Mouse (Mus musculus): ENCODE data around the gene Ppm1d. TPM values are rescaled to one million over a fixed set of nuclear protein-coding genes. Genes with fewer than 3 reads are reported as not detected.
A peak's percentile ranks its signal among the peaks of the same experiment; 100 is the strongest.

Gene Ppm1d
- polyA plus RNA-seq, 1 experiment from 2014 or later = 20.0 TPM

DNA sequence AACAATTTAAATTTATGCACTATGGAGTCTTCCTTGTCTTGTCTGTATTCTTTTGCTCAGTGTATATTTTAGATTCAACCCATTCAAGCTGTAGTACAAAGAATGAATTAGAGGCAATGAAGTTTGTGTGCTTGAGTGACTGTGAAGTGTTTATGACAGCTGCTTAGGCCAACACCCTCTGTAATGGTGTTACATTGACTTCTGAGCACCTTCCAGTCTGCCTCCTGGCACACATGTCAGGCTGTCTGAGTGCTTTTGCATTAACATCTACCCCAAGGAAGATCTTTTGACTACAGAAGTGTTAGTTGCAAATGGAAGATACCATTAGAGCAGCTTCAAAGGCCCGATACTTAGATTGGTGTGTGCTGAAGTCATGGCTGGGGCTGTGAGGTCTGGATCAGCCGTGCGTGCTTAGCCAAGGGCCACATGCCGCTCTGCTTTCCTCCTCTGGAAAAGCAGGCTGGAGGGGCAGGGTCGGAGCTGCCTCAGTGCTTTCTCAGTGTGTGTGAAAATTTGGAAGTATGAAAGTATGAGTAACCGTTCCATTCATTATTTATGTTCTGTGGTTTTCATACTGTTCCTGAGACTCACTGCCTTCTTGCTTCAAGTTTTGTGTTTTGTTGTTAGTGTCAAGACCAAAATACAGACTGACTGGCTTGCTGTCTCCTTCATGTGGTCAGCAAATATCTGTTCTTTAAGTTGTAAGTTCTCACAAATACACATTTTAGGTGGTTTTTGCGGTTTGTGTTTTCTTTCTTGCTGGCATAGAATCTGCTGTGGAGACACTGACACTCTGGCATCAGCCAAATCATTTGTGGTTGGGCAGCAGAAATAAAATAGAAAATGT, 73.2 kb downstream of the Ppm1d start:
- Histone ChIP-seq H3K4me3 (no peak overlapping the region), H3K9me3 (no peaks in the 10 kb centered on the region), H3K27ac (replicated peaks) (no peak overlapping the region), H3K4me1 (replicated peaks) (no peaks in the 10 kb centered on the region), H3K36me3 (no peaks in the 10 kb centered on the region), H3K4me2 (no peak overlapping the region), H3K27me3 (no peaks in the 10 kb centered on the region), H3K9ac (no peak overlapping the region)
- WGBS = 83% methylated on average over 7 of the region's 7 CpGs
- no peak for ATAC-seq (ENCODE audit: low read depth)

DNA sequence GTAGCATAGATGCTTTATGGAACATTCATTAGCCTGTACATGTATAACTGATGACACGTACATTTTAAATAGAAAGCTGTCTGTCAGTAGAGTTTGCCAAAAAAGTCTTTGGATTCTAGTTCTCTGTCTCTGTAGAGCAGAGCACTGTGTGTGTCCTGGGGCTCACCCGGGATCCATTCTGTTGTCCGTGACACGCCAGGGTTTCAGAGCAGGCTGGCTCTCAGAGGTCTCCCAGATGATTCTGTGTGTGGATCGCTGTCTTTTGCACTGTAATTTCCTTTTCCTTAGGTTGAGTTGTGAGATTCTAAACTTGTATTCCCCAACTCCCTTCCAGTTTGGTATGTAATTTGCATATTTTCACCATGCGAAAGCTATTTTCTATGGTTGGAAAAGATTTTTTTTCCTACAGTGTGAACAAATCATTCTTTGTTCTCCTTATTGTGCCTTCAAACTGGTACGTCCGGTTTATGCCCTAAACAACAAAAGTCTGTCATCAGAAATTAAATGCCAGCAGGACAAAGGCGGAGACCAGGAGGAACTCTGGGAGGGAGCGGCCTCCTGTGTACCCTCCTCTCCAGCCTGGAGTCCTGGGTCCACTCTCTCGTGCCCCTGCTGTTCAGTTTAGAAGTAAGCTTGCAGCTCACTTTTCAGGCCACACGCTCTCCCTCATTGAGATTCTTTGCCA, 81.3 kb downstream of the Ppm1d start:
- Histone ChIP-seq H3K9me3 (no peaks in the 10 kb centered on the region), H3K9ac (no peak overlapping the region), H3K4me3 (no peak overlapping the region), H3K27me3 (no peaks in the 10 kb centered on the region), H3K4me1 (replicated peaks) (peaks cover 16% of the 10 kb centered on the region), H3K4me2 (peak overlapping the region; percentile 4; the same call in 1 of the 2 replicates), H3K27ac (replicated peaks) (no peak overlapping the region), H3K36me3 (no peaks in the 10 kb centered on the region)
- 38% methylated on average over 12 of the region's 12 CpGs for WGBS
- no peak for ATAC-seq (ENCODE audit: low read depth)

DNA sequence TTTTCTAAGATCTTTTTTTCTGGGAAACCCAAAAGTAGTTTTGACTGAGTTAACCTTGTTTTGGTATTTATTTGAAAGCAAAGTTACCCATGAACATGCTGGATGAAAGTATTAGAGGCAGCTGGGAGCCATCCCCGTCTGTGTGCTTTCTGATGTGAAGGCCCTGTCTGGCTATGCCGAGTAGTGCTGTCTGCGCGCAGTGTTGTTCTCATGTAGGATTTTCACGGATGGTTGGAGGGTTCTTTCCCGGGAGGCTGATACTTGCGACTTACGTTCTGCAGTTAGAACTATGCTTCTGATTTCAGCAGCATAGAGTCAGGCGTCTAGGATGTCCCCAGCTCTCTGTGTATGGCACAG, 81.8 kb downstream of the Ppm1d start:
- no peak overlapping the region for H3K4me3 ChIP-seq
- no peaks in the 10 kb centered on the region for H3K27me3 ChIP-seq
- no peak overlapping the region for H3K4me2 ChIP-seq
- H3K9me3 ChIP-seq = no peaks in the 10 kb centered on the region
- 40% methylated on average over 9 of the region's 9 CpGs for WGBS
- H3K27ac ChIP-seq (replicated peaks) = no peak overlapping the region
- peaks cover 16% of the 10 kb centered on the region for H3K4me1 ChIP-seq (replicated peaks)
- ATAC-seq (ENCODE audit: low read depth) = no peak
- no peak overlapping the region; the same call in 1 of the 2 replicates for H3K9ac ChIP-seq
- H3K36me3 ChIP-seq = no peaks in the 10 kb centered on the region

- WGBS = 68% methylated on average over 3 of the region's 3 CpGs
- Histone ChIP-seq H3K9me3 (no peaks in the 10 kb centered on the region), H3K27me3 (no peaks in the 10 kb centered on the region), H3K4me3 (no peak overlapping the region), H3K4me2 (no peak overlapping the region), H3K9ac (no peak overlapping the region), H3K4me1 (replicated peaks) (peaks cover 16% of the 10 kb centered on the region), H3K36me3 (no peaks in the 10 kb centered on the region), H3K27ac (replicated peaks) (no peak overlapping the region)
- ATAC-seq (ENCODE audit: low read depth) = no peak
Observed at GRCm38 (mm10) chr11:85393990-85394389, 82.9 kb downstream of the Ppm1d start.

DNA sequence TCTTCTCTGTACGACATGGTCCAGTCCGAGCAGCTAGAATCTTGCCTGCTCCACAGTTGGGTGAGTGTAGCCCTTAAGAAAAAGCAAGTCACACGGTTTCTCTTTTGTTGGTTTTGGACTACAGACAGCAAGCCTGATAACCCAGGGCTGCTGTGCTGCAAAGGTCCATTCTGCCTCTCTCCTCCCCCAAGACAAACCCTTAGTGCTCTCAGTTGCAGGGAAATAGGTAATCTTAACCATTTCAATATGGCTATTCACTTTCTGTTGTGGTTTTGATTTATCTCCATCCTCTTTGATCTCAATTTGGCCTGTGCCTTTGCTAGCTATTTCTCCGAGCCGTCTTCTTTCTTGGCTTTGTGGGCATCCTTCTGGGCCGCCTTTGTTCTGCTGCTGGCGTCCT, 84.3 kb downstream of the Ppm1d start:
- H3K36me3 ChIP-seq = no peaks in the 10 kb centered on the region
- H3K4me2 ChIP-seq = no peak overlapping the region
- no peak overlapping the region for H3K4me3 ChIP-seq
- peaks cover 16% of the 10 kb centered on the region for H3K4me1 ChIP-seq (replicated peaks)
- WGBS = 25% methylated on average over 7 of the region's 7 CpGs
- no peak for ATAC-seq (ENCODE audit: low read depth)
- H3K9ac ChIP-seq = no peak overlapping the region
- H3K27ac ChIP-seq (replicated peaks) = no peak overlapping the region
- H3K27me3 ChIP-seq = no peaks in the 10 kb centered on the region
- H3K9me3 ChIP-seq = no peaks in the 10 kb centered on the region

Other genes starting within 250 kb of the Ppm1d start
- gene Usp32, start 171.1 kb upstream of the Ppm1d start, polyA plus RNA-seq (2015; fragmentation: Nextera tagmentation; extraction: Ambion mirVana) = 10.8 and 11.6 TPM in 2 replicates
- 0.62 and 0.70 TPM in 2 replicates for gene 1700125H20Rik, start 140.8 kb upstream of the Ppm1d start, polyA plus RNA-seq (2015; fragmentation: Nextera tagmentation; extraction: Ambion mirVana)
- gene Appbp2, start 76.1 kb upstream of the Ppm1d start, polyA plus RNA-seq (2015; fragmentation: Nextera tagmentation; extraction: Ambion mirVana) = 46.1 and 51.5 TPM in 2 replicates
- gene Bcas3, start 41.9 kb downstream of the Ppm1d start, polyA plus RNA-seq (2015; fragmentation: Nextera tagmentation; extraction: Ambion mirVana) = 37.7 and 37.8 TPM in 2 replicates